In genomic region chr19:10183299-10183983, GRCm38 (mm10) we compare ENCODE assay signal across 8 mouse cellular contexts. TPM values are rescaled to one million over a fixed set of nuclear protein-coding genes. Genes with fewer than 3 reads are reported as not detected.
DNase-seq lines count a peak whose midpoint lies in the region; ATAC-seq and TF ChIP-seq lines count a peak whose summit lies in the region.

No protein-coding gene starts in this region.

- no peak for TF ChIP-seq EP300 in ES-Bruce4 (IDR thresholded peaks at IDR 0.05; ENCODE audit: insufficient read depth, low read depth, low read length)

- peak overlapping the region; percentile 92 for H3K4me2 ChIP-seq in heart, embryonic 13.5 days
- H3K4me2 ChIP-seq in kidney, embryonic 16.5 days (replicated peaks; ENCODE audit: low read depth, low read length): peak overlapping the region; percentile 88
- peak overlapping the region; percentile 82 for H3K4me2 ChIP-seq in midbrain, postnatal 0 days (ENCODE audit: low read depth, low read length, poor library complexity, severe bottlenecking)

- H3K4me3 ChIP-seq in ES-Bruce4 (ENCODE audit: low read depth, low read length): peak overlapping the region; percentile 62
- peak overlapping the region; percentile 91 for H3K4me3 ChIP-seq in erythroblast, embryonic 14.5 days (replicated peaks)
- peak overlapping the region; percentile 80 for H3K4me3 ChIP-seq in heart, embryonic 13.5 days
- H3K4me3 ChIP-seq in kidney, embryonic 16.5 days (ENCODE audit: low read length): peak overlapping the region; percentile 90
- peak overlapping the region; percentile 80 for H3K4me3 ChIP-seq in liver, adult 2 months (ENCODE audit: insufficient read depth, low read depth, low read length)
- peak overlapping the region; percentile 94 for H3K4me3 ChIP-seq in midbrain, postnatal 0 days (ENCODE audit: low read depth, low read length)

- peaks cover 5% of the 10 kb centered on the region; the same call in 1 of the 2 replicates for H3K36me3 ChIP-seq in ES-Bruce4 (ENCODE audit: control insufficient read depth, insufficient read depth, low read length, poor library complexity, severe bottlenecking)
- peaks cover 48% of the 10 kb centered on the region for H3K36me3 ChIP-seq in erythroblast, embryonic 14.5 days (ENCODE audit: control insufficient read depth)
- peaks cover 37% of the 10 kb centered on the region for H3K36me3 ChIP-seq in heart, embryonic 13.5 days
- H3K36me3 ChIP-seq in kidney, embryonic 16.5 days (ENCODE audit: insufficient read depth, low read length): peaks cover 33% of the 10 kb centered on the region
- peaks cover 22% of the 10 kb centered on the region; the same call in 1 of the 2 replicates for H3K36me3 ChIP-seq in liver, adult 2 months (ENCODE audit: control insufficient read depth, insufficient read depth, low read length)
- peaks cover 20% of the 10 kb centered on the region for H3K36me3 ChIP-seq in midbrain, postnatal 0 days (ENCODE audit: insufficient read depth, low read length)

- peak; percentile 93 for DNase-seq in brain, embryonic 14.5 days (ENCODE audit: low read depth)
- peak; percentile 85 for DNase-seq in liver, adult 2 months (ENCODE audit: extremely low read depth, low read depth, low spot score)
- peak; percentile 92 for DNase-seq in midbrain, postnatal 0 days (ENCODE audit: low spot score)
- DNase-seq in telencephalon, adult 2 months (ENCODE audit: low read depth, low spot score): peak; percentile 88

- no peak for TF ChIP-seq POLR2A in ES-Bruce4 (IDR thresholded peaks at IDR 0.05; ENCODE audit: insufficient read depth, low read length)
- 0 out of 2 replicates have a peak, but pooled peaks have one; percentile 31 for TF ChIP-seq POLR2A in brain, embryonic 14.5 days (IDR thresholded peaks at IDR 0.05; ENCODE audit: borderline replicate concordance, extremely low read depth, insufficient read depth, insufficient read length, poor library complexity, severe bottlenecking)
- no peak for TF ChIP-seq POLR2A in liver, adult 2 months (IDR thresholded peaks at IDR 0.05; ENCODE audit: extremely low read depth, insufficient read depth, low read length)

- WGBS in heart, embryonic 13.5 days: 2% methylated on average over 35 of the region's 35 CpGs
- under 1% methylated on average over 35 of the region's 35 CpGs for WGBS in kidney, embryonic 16.5 days
- WGBS in liver, adult 2 months: under 1% methylated on average over 35 of the region's 35 CpGs
- WGBS in midbrain, postnatal 0 days: under 1% methylated on average over 35 of the region's 35 CpGs

- H3K4me1 ChIP-seq in ES-Bruce4 (ENCODE audit: control insufficient read depth, insufficient read depth, low read length): no peaks in the 10 kb centered on the region
- peaks cover 51% of the 10 kb centered on the region for H3K4me1 ChIP-seq in erythroblast, embryonic 14.5 days (ENCODE audit: control insufficient read depth)
- H3K4me1 ChIP-seq in heart, embryonic 13.5 days: peaks cover 31% of the 10 kb centered on the region
- H3K4me1 ChIP-seq in kidney, embryonic 16.5 days (ENCODE audit: insufficient read depth, low read length): peaks cover 21% of the 10 kb centered on the region
- H3K4me1 ChIP-seq in liver, adult 2 months (ENCODE audit: control insufficient read depth, insufficient read depth, low read length): peaks cover 34% of the 10 kb centered on the region
- peaks cover 7% of the 10 kb centered on the region; the same call in 1 of the 2 replicates for H3K4me1 ChIP-seq in midbrain, postnatal 0 days (ENCODE audit: insufficient read depth, low read length)

- H3K27ac ChIP-seq in ES-Bruce4 (ENCODE audit: insufficient read depth, low read length): peak overlapping the region; percentile 12; the same call in 1 of the 2 replicates
- H3K27ac ChIP-seq in heart, embryonic 13.5 days (replicated peaks): peak overlapping the region; percentile 95
- peak overlapping the region; percentile 94 for H3K27ac ChIP-seq in kidney, embryonic 16.5 days (ENCODE audit: low read length)
- H3K27ac ChIP-seq in liver, adult 2 months (replicated peaks; ENCODE audit: insufficient read depth, low read depth, low read length): peak overlapping the region; percentile 89
- peak overlapping the region; percentile 96 for H3K27ac ChIP-seq in midbrain, postnatal 0 days (ENCODE audit: low read depth, low read length)

- no peak for TF ChIP-seq CTCF in ES-Bruce4 (IDR thresholded peaks at IDR 0.05; ENCODE audit: low read depth, low read length)
- no peak for TF ChIP-seq CTCF in brain, embryonic 14.5 days (IDR thresholded peaks at IDR 0.05; ENCODE audit: borderline replicate concordance, extremely low read depth, insufficient read depth, insufficient read length)
- no peak for TF ChIP-seq CTCF in liver, adult 2 months (IDR thresholded peaks at IDR 0.05; ENCODE audit: low read depth, low read length)
- no peak for TF ChIP-seq CTCF in midbrain, postnatal 0 days (IDR thresholded peaks at IDR 0.05)

- H3K27me3 ChIP-seq in ES-Bruce4 (ENCODE audit: control insufficient read depth, insufficient read depth, low read length, poor library complexity, severe bottlenecking): no peaks in the 10 kb centered on the region
- no peaks in the 10 kb centered on the region for H3K27me3 ChIP-seq in erythroblast, embryonic 14.5 days (ENCODE audit: control insufficient read depth)
- H3K27me3 ChIP-seq in heart, embryonic 13.5 days (replicated peaks): no peaks in the 10 kb centered on the region
- H3K27me3 ChIP-seq in kidney, embryonic 16.5 days (ENCODE audit: insufficient read depth, low read length): no peaks in the 10 kb centered on the region
- H3K27me3 ChIP-seq in liver, adult 2 months (ENCODE audit: control insufficient read depth, insufficient read depth, low read length): no peaks in the 10 kb centered on the region
- no peaks in the 10 kb centered on the region for H3K27me3 ChIP-seq in midbrain, postnatal 0 days (ENCODE audit: insufficient read depth, low read length)

- H3K79me2 ChIP-seq in liver, adult 2 months (ENCODE audit: control insufficient read depth, insufficient read depth, low read length): peaks cover 9% of the 10 kb centered on the region; the same call in 1 of the 2 replicates

- peak; percentile 55; the same call in 1 of the 2 replicates for ATAC-seq in heart, embryonic 13.5 days (ENCODE audit: extremely low read depth, insufficient number of reproducible peaks, low FRiP score, low TSS enrichment)
- ATAC-seq in kidney, embryonic 16.5 days (ENCODE audit: low FRiP score, low TSS enrichment): peak; percentile 73
- ATAC-seq in midbrain, postnatal 0 days (ENCODE audit: low FRiP score): peak; percentile 85

- no peaks in the 10 kb centered on the region for H3K9me3 ChIP-seq in ES-Bruce4 (replicated peaks; ENCODE audit: control insufficient read depth, insufficient read depth, low read length, poor library complexity, severe bottlenecking)
- H3K9me3 ChIP-seq in erythroblast, embryonic 14.5 days (ENCODE audit: control insufficient read depth, low read length): no peaks in the 10 kb centered on the region
- H3K9me3 ChIP-seq in heart, embryonic 13.5 days: no peaks in the 10 kb centered on the region
- H3K9me3 ChIP-seq in kidney, embryonic 16.5 days (ENCODE audit: low read length): no peaks in the 10 kb centered on the region
- H3K9me3 ChIP-seq in midbrain, postnatal 0 days (ENCODE audit: low read length): no peaks in the 10 kb centered on the region

- peak overlapping the region; percentile 73 for H3K9ac ChIP-seq in ES-Bruce4 (ENCODE audit: low read depth, poor library complexity, severe bottlenecking)
- peak overlapping the region; percentile 91 for H3K9ac ChIP-seq in heart, embryonic 13.5 days
- peak overlapping the region; percentile 92 for H3K9ac ChIP-seq in kidney, embryonic 16.5 days (replicated peaks; ENCODE audit: low read length)
- peak overlapping the region; percentile 91 for H3K9ac ChIP-seq in liver, adult 2 months (ENCODE audit: low read depth, low read length)
- peak overlapping the region; percentile 98 for H3K9ac ChIP-seq in midbrain, postnatal 0 days (replicated peaks; ENCODE audit: low read length, poor library complexity, severe bottlenecking)

RNA-seq across cellular contexts. Expression of gene Fads1, which starts 0.8 kb away (rescaled TPM):
- polyA plus RNA-seq in ES-Bruce4 (2011; ENCODE audit: insufficient read depth, insufficient read length, low read depth, missing spikeins): 52.9 and 56.8 TPM in 2 replicates
- polyA plus RNA-seq in brain, embryonic 14.5 days (2012; rRNA removed): 136 and 139 TPM in 2 replicates
- 3.0 and 3.7 TPM in 2 replicates for polyA plus RNA-seq in erythroblast, embryonic 14.5 days (2012)
- 54.8 and 58.9 TPM in 2 replicates for polyA plus RNA-seq in heart, embryonic 13.5 days (2015; fragmentation: Nextera tagmentation; extraction: Ambion mirVana)
- polyA plus RNA-seq in kidney, embryonic 16.5 days (2015; fragmentation: Nextera tagmentation; extraction: Ambion mirVana): 95.4 and 100 TPM in 2 replicates
- 238 and 300 TPM in 2 replicates for total RNA-seq in liver, adult 2 months (2014; rRNA removed)
- polyA plus RNA-seq in liver, adult 2 months (2012; rRNA removed): 297 and 352 TPM in 2 replicates
- total RNA-seq in midbrain, postnatal 0 days (2014; rRNA removed): 180 and 184 TPM in 2 replicates
- polyA plus RNA-seq in midbrain, postnatal 0 days (2015; fragmentation: Nextera tagmentation; extraction: Ambion mirVana): 150 and 153 TPM in 2 replicates

RNA-seq across cellular contexts. Expression of gene Tmem258, which starts 20.4 kb away (rescaled TPM):
- 290 and 300 TPM in 2 replicates for polyA plus RNA-seq in ES-Bruce4 (2011; ENCODE audit: insufficient read depth, insufficient read length, low read depth, missing spikeins)
- 108 and 164 TPM in 2 replicates for polyA plus RNA-seq in brain, embryonic 14.5 days (2012; rRNA removed)
- polyA plus RNA-seq in erythroblast, embryonic 14.5 days (2012): 1.6 and 2.2 TPM in 2 replicates
- 399 and 448 TPM in 2 replicates for polyA plus RNA-seq in heart, embryonic 13.5 days (2015; fragmentation: Nextera tagmentation; extraction: Ambion mirVana)
- 430 and 433 TPM in 2 replicates for polyA plus RNA-seq in kidney, embryonic 16.5 days (2015; fragmentation: Nextera tagmentation; extraction: Ambion mirVana)
- 41.1 and 63.0 TPM in 2 replicates for total RNA-seq in liver, adult 2 months (2014; rRNA removed)
- polyA plus RNA-seq in liver, adult 2 months (2012; rRNA removed): 80.0 and 133 TPM in 2 replicates
- 61.4 and 84.7 TPM in 2 replicates for total RNA-seq in midbrain, postnatal 0 days (2014; rRNA removed)
- polyA plus RNA-seq in midbrain, postnatal 0 days (2015; fragmentation: Nextera tagmentation; extraction: Ambion mirVana): 279 and 299 TPM in 2 replicates

RNA-seq across cellular contexts. Expression of gene Fen1, which starts 20.5 kb away (rescaled TPM):
- polyA plus RNA-seq in ES-Bruce4 (2011; ENCODE audit: insufficient read depth, insufficient read length, low read depth, missing spikeins): 36.1 and 40.5 TPM in 2 replicates
- 26.6 and 34.3 TPM in 2 replicates for polyA plus RNA-seq in brain, embryonic 14.5 days (2012; rRNA removed)
- 9.7 and 14.5 TPM in 2 replicates for polyA plus RNA-seq in erythroblast, embryonic 14.5 days (2012)
- 49.0 and 56.8 TPM in 2 replicates for polyA plus RNA-seq in heart, embryonic 13.5 days (2015; fragmentation: Nextera tagmentation; extraction: Ambion mirVana)
- 103 and 107 TPM in 2 replicates for polyA plus RNA-seq in kidney, embryonic 16.5 days (2015; fragmentation: Nextera tagmentation; extraction: Ambion mirVana)
- 3.0 and 4.6 TPM in 2 replicates for total RNA-seq in liver, adult 2 months (2014; rRNA removed)
- polyA plus RNA-seq in liver, adult 2 months (2012; rRNA removed): 2.3 and 2.5 TPM in 2 replicates
- 19.8 and 20.9 TPM in 2 replicates for total RNA-seq in midbrain, postnatal 0 days (2014; rRNA removed)
- 20.5 and 21.8 TPM in 2 replicates for polyA plus RNA-seq in midbrain, postnatal 0 days (2015; fragmentation: Nextera tagmentation; extraction: Ambion mirVana)

RNA-seq across cellular contexts. Expression of gene Myrf, which starts 57.1 kb away (rescaled TPM):
- polyA plus RNA-seq in ES-Bruce4 (2011; ENCODE audit: insufficient read depth, insufficient read length, low read depth, missing spikeins): 15.0 and 15.9 TPM in 2 replicates
- 1.4 and 2.4 TPM in 2 replicates for polyA plus RNA-seq in brain, embryonic 14.5 days (2012; rRNA removed)
- polyA plus RNA-seq in erythroblast, embryonic 14.5 days (2012): 0.02 TPM in 1 of 2 replicates, not detected in the other
- 8.4 and 11.1 TPM in 2 replicates for polyA plus RNA-seq in heart, embryonic 13.5 days (2015; fragmentation: Nextera tagmentation; extraction: Ambion mirVana)
- 3.9 and 4.2 TPM in 2 replicates for polyA plus RNA-seq in kidney, embryonic 16.5 days (2015; fragmentation: Nextera tagmentation; extraction: Ambion mirVana)
- 3.0 and 5.3 TPM in 2 replicates for total RNA-seq in liver, adult 2 months (2014; rRNA removed)
- 23.4 and 31.4 TPM in 2 replicates for polyA plus RNA-seq in liver, adult 2 months (2012; rRNA removed)
- total RNA-seq in midbrain, postnatal 0 days (2014; rRNA removed): 1.7 and 2.2 TPM in 2 replicates
- polyA plus RNA-seq in midbrain, postnatal 0 days (2015; fragmentation: Nextera tagmentation; extraction: Ambion mirVana): 0.91 and 0.94 TPM in 2 replicates

Comparison
In these comparisons a context has a peak if more than half of its experiments do, and no peak if none do; other contexts are left out.
1. Peak in every context shown above with its lines: DNase-seq, ATAC-seq, H3K4me3 ChIP-seq and H3K27ac ChIP-seq.
2. H3K27ac ChIP-seq: peak in every context shown above with its lines; median percentile 96 in midbrain, postnatal 0 days; 95 in heart, embryonic 13.5 days; 94 in kidney, embryonic 16.5 days; 89 in liver, adult 2 months; 12 in ES-Bruce4.
3. RNA of gene Fads1, which starts 0.8 kb away (polyA plus RNA-seq): 297 to 352 TPM in liver, adult 2 months, 150 to 153 TPM in midbrain, postnatal 0 days, 136 to 139 TPM in brain, embryonic 14.5 days, 95.4 to 100 TPM in kidney, embryonic 16.5 days, 54.8 to 58.9 TPM in heart, embryonic 13.5 days and 52.9 to 56.8 TPM in ES-Bruce4; 3.0 to 3.7 TPM in erythroblast, embryonic 14.5 days; every median in the first group is over 10 times any median in the second.
4. RNA of gene Tmem258, which starts 20.4 kb away (polyA plus RNA-seq): 430 to 433 TPM in kidney, embryonic 16.5 days, 399 to 448 TPM in heart, embryonic 13.5 days, 290 to 300 TPM in ES-Bruce4, 279 to 299 TPM in midbrain, postnatal 0 days, 80.0 to 133 TPM in liver, adult 2 months and 108 to 164 TPM in brain, embryonic 14.5 days; 1.6 to 2.2 TPM in erythroblast, embryonic 14.5 days; every median in the first group is over 10 times any median in the second.